Mouse (Mus musculus): ENCODE measurements at regions not wholly inside any gene's neighbourhood (a gene's known extent, or its start where the extent isn't known, plus 50 kb on each side); places are given as distances from the start of the nearest gene placed in this dataset.
A peak's percentile ranks its signal among the peaks of the same experiment; 100 is the strongest.

DNA sequence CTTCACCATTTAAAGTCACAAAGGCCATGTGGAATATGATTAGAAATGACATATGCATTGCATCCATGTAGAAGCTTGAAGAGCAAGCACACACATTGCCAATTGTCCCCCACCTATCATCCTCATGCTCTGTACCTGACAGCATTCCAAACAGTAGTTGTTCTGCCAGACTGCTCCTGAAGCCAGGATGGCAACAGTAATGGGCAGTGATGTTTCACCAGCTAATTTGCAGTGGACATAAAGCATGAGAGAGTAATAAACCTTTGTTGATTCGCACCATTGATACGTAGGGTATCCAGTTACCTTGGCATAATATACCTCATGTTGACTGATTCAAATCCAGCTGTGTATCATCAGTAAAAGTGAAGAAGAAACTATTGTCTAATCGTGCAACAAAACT lies 606.5 kb upstream of the Celf2 start:
- no peak for DNase-seq

- DNase-seq, result no peak
Measured at GRCm38 (mm10) chr2:8112361-8113073, 603.2 kb upstream of the Celf2 start.

DNA sequence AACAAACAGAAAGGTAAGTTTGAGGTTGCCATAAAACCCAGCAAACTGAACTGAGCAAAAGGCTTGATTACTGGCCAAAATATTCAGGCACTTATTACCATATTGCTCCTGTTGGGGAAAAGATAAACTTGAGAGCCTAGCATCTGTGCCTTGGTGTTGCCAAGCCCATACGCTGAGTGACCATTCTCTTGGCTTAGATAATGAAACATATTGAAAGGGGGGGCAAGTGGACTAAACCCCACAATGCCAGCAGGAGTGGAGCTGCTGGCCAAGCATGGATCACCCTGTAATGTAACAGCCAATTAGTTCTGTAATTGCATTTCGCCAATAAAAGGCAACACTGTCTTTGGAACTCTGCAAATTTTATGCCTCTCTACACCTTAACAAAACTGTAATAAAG lies 584.8 kb upstream of the Celf2 start:
- no peak for DNase-seq

- no peak for DNase-seq
Measured at GRCm38 (mm10) chr2:8067901-8068300, 558.5 kb upstream of the Celf2 start.

GRCm38 (mm10) chr2:8061687-8062086 lies 552.3 kb upstream of the Celf2 start:
- no peak for DNase-seq

DNA sequence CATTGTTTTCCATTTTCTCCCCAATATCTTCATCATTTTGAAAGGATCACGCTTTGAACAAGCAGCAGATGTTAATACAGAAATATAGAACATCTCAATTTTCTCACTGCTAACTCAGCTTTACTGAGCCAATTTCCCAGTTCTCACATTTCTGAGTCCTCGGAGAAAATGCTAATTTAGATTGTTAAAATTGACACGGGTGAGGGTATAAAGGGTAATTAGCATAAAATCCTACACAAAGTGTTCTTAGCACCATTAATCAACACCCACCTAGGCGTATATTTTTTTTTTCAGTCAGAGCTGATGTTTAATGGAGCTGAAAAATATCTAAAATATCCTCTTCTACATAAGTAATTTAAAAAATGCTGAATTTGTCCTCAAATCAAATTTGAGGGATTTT lies 519.8 kb upstream of the Celf2 start:
- DNase-seq, result no peak

DNA sequence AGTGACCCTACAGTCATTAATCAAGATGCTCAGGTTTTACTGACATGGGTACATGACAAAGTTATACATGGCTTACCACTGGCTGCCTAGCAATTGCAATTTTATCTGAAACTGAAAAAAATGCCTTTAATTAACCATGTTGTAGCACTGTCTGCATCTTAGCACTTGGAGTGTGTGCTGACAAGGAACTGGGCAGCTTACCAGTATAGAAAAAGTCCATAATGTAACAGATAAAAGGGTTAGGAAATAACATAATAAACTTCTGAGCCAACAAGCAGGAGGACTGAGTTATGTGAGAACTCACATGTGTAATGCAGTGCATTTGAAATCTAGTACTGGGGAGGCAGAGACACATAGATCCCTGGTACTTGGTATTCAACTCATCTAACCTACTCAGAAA lies 518.2 kb upstream of the Celf2 start:
- no peak for DNase-seq

DNA sequence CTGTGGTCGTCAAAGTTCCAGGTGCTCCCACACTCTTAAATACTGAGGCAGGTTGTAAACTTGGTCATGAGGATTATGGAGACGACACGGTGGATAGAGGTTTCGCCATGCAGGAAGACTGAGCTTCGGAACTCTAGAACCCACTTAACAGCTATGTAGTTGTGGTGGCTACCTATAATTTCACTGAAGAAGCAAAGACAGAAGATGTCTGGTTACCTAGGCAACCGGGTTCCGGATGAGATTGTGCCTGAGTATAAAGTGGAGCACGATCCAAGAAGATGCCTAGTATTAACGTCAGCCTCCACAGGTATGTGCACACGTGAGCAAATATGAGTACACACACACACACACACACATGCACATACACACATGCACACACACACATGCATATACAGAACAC lies 517.3 kb upstream of the Celf2 start:
- DNase-seq, result no peak

DNA sequence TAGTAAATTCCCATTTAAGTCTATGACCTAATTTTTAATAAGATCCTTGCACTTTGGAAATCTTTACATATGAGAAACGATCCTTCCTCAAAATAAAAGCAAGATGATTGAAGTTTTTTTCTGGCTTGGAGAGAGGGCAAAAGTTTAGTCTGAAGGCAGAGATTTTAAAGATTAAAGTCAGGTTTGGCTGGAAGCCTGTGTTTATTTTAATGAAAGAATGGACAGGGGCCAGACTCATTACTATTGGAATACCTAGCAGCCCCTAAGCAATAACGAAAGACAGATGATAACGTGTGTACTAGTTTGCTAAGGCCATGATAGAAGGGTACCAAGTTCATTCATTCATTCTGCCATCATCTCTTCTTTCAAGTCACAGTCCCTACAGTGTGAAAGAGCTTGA lies 513.3 kb upstream of the Celf2 start:
- no peak for DNase-seq

DNA sequence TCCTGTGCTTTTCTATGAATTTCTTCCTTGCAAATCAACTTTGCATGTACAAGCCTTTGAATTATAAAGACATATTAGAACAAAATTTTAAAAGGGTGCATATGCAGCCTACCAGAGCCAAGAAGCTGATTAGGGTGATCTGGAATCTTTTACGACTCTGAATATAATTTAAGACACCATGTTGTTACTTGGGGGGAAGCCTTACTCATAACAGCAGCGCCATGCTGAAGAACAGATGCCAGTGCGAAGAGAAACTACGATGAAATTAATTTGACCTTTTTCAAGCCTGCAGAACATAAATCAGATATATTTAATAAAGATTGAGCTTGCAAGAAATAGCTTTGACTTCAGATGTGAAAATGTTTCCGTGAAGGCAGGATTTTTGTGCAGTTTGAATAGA lies 512.7 kb upstream of the Celf2 start:
- no peak for DNase-seq

- DNase-seq, result no peak
Measured at GRCm38 (mm10) chr2:8012826-8013225, 503.5 kb upstream of the Celf2 start.

- no peak for DNase-seq
Measured at GRCm38 (mm10) chr2:7999444-7999843, 490.1 kb upstream of the Celf2 start.

DNA sequence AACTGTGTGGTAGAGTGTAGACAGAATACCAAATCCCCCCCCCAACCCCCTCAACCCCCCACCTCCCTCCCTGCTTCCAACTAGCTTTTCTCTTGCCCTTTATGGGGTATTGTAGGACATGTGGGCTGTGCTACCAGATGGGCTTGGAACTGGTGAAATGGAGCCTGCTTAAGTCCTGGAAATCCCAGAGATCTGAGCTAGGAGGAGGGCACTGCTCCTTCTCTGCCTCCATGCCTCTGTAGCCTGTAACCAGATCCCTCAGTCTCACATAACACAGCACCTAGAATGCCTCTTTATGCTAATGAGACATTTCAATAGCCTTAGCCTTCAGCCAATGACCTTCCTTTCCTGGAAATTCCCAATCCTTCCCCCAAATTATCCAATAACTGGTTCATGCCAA lies 465.1 kb upstream of the Celf2 start:
- DNase-seq, result no peak

- DNase-seq, result no peak
Measured at GRCm38 (mm10) chr2:7963456-7963855, 454.1 kb upstream of the Celf2 start.

DNA sequence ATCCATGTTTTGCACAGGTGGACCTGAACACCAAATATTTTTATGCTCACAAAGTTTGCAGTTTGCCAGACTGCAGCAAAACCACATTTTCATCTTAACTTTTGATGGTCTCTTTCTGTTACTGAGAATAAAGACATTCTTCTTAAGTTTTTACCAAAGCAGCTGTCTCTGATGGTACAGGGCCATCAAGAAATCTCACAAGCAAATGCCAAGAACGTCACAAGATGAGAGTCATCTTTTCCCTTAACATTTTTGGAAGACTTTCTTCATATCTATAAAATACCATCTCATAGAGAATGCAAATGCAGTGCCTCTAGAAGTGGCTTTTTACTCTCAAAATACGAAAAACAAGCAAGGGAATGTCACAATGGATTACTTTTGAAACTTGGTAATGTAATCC lies 444.8 kb upstream of the Celf2 start:
- no peak for DNase-seq

- DNase-seq, result no peak
Measured at GRCm38 (mm10) chr2:7952846-7953245, 443.5 kb upstream of the Celf2 start.

GRCm38 (mm10) chr2:7944946-7945345 lies 435.6 kb upstream of the Celf2 start:
- DNase-seq, result peak; percentile 4

GRCm38 (mm10) chr2:7933617-7934016 lies 424.3 kb upstream of the Celf2 start:
- no peak for DNase-seq

DNA sequence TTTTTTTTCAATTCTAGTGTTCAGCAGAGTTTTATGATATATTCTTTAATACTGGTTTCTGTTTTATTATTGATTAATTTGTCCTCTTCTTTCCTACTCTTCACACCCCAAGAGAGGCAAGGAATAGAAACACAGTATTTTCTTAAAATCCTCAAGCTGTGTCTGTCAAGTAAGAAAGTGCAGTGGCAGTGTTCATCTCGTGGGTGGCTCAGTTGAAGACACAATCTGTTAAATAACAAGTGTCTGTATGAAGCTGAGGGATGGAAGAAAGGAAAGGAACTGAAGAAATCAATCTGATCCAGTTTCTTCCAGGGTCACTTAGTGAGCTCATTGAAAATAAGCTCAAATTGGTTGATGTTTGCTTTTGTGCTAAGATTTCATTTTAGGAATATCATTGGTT lies 396.9 kb upstream of the Celf2 start:
- no peak for DNase-seq

DNA sequence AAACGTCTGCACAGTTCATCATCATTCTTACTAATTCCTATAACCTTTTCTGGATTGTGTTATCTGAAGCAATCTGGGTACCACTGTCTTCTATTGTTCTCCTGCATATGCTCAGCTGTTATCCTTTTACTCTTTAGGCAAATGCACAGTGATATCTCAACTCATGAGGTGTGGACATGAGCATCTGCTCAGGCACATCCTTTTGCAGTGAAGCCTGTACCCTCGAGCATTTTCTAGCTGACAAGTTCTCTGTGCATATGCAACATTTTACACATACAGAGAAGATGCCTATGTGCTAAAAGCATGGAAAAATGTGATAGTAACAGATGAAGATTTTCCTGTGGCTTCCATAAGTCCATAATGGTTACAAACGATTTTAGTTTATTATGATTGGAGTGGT lies 384.4 kb upstream of the Celf2 start:
- no peak for DNase-seq

Measured in gastrocnemius, postnatal 10 days (tissue).